Comparison of ENCODE assay signal across 12 mouse cellular contexts in genomic region chr9:83589680-83590467, GRCm38 (mm10). TPM values are rescaled to one million over a fixed set of nuclear protein-coding genes. Genes with fewer than 3 reads are reported as not detected.
DNase-seq lines count a peak whose midpoint lies in the region; ATAC-seq and TF ChIP-seq lines count a peak whose summit lies in the region.
"Had no signal": no experiment of that assay in that cellular context is flagged by ENCODE, and none has a peak within 500 bp of the region (broad histone marks: within the 10 kb centered on the region; RNA-seq: fewer than 3 reads in every experiment).

No protein-coding gene starts in this region.

- TF ChIP-seq CTCF in brain, embryonic 14.5 days (IDR thresholded peaks at IDR 0.05; ENCODE audit: borderline replicate concordance, extremely low read depth, insufficient read depth, insufficient read length): no peak
- no peak for TF ChIP-seq CTCF in stomach, postnatal 0 days (IDR thresholded peaks at IDR 0.05; ENCODE audit: low read depth)

- H3K4me2 ChIP-seq in embryonic facial prominence, embryonic 12.5 days (replicated peaks): no peak overlapping the region
- no peak overlapping the region for H3K4me2 ChIP-seq in hindbrain, embryonic 12.5 days (replicated peaks)
- no peak overlapping the region for H3K4me2 ChIP-seq in midbrain, embryonic 12.5 days (replicated peaks)
- H3K4me2 ChIP-seq in stomach, postnatal 0 days (replicated peaks; ENCODE audit: low read depth): no peak overlapping the region

- peak overlapping the region; percentile 19; the same call in 1 of the 2 replicates for H3K9ac ChIP-seq in embryonic facial prominence, embryonic 12.5 days
- H3K9ac ChIP-seq in hindbrain, embryonic 12.5 days: no peak overlapping the region
- H3K9ac ChIP-seq in midbrain, embryonic 12.5 days (replicated peaks): no peak overlapping the region
- no peak overlapping the region for H3K9ac ChIP-seq in stomach, postnatal 0 days (ENCODE audit: low read length)

- DNase-seq in embryonic facial prominence, embryonic 10.5 days (ENCODE audit: low spot score): no peak
- peak; percentile 71 for DNase-seq in brain, embryonic 14.5 days (ENCODE audit: low read depth)
- no peak for DNase-seq in stomach, postnatal 0 days (ENCODE audit: low spot score)
- DNase-seq in layer of hippocampus, postnatal 36 days: no peak
- DNase-seq: cerebellum, postnatal 36 days; kidney, postnatal 4 days; lung, adult 2 months; right cerebral cortex, postnatal 4 days had no signal

- H3K27ac ChIP-seq in embryonic facial prominence, embryonic 12.5 days: no peak overlapping the region
- no peak overlapping the region for H3K27ac ChIP-seq in embryonic facial prominence, embryonic 10.5 days (replicated peaks)
- H3K27ac ChIP-seq in hindbrain, embryonic 12.5 days: peak overlapping the region; percentile 2
- H3K27ac ChIP-seq in midbrain, embryonic 12.5 days (replicated peaks): peak overlapping the region; percentile 49
- no peak overlapping the region for H3K27ac ChIP-seq in stomach, postnatal 0 days (replicated peaks)

- WGBS in embryonic facial prominence, embryonic 12.5 days: 55% methylated on average over 14 of the region's 14 CpGs
- WGBS in embryonic facial prominence, embryonic 10.5 days: 68% methylated on average over 14 of the region's 14 CpGs
- 60% methylated on average over 14 of the region's 14 CpGs for WGBS in hindbrain, embryonic 12.5 days
- 51% methylated on average over 14 of the region's 14 CpGs for WGBS in midbrain, embryonic 12.5 days
- WGBS in stomach, postnatal 0 days: 49% methylated on average over 14 of the region's 14 CpGs

- H3K4me1 ChIP-seq in embryonic facial prominence, embryonic 12.5 days: peaks cover 5% of the 10 kb centered on the region; the same call in 1 of the 2 replicates
- H3K4me1 ChIP-seq in embryonic facial prominence, embryonic 10.5 days: peaks cover 8% of the 10 kb centered on the region
- peaks cover 7% of the 10 kb centered on the region; the same call in 1 of the 2 replicates for H3K4me1 ChIP-seq in hindbrain, embryonic 12.5 days
- peaks cover 11% of the 10 kb centered on the region for H3K4me1 ChIP-seq in midbrain, embryonic 12.5 days
- H3K4me1 ChIP-seq in stomach, postnatal 0 days (replicated peaks; ENCODE audit: control insufficient read depth, insufficient read depth): 0 out of 2 replicates have a peak, but pooled peaks cover 2% of the 10 kb centered on the region

- no peaks in the 10 kb centered on the region for H3K27me3 ChIP-seq in embryonic facial prominence, embryonic 12.5 days
- H3K27me3 ChIP-seq in embryonic facial prominence, embryonic 10.5 days (replicated peaks; ENCODE audit: low read depth, poor library complexity, severe bottlenecking): no peaks in the 10 kb centered on the region
- no peaks in the 10 kb centered on the region for H3K27me3 ChIP-seq in hindbrain, embryonic 12.5 days
- H3K27me3 ChIP-seq in midbrain, embryonic 12.5 days: no peaks in the 10 kb centered on the region
- no peaks in the 10 kb centered on the region for H3K27me3 ChIP-seq in stomach, postnatal 0 days (ENCODE audit: control insufficient read depth, insufficient read depth, low read length)

- TF ChIP-seq POLR2A in brain, embryonic 14.5 days (IDR thresholded peaks at IDR 0.05; ENCODE audit: borderline replicate concordance, extremely low read depth, insufficient read depth, insufficient read length, poor library complexity, severe bottlenecking): no peak

- H3K9me3 ChIP-seq in embryonic facial prominence, embryonic 12.5 days: no peaks in the 10 kb centered on the region
- no peaks in the 10 kb centered on the region for H3K9me3 ChIP-seq in embryonic facial prominence, embryonic 10.5 days
- no peaks in the 10 kb centered on the region for H3K9me3 ChIP-seq in hindbrain, embryonic 12.5 days (replicated peaks)
- no peaks in the 10 kb centered on the region for H3K9me3 ChIP-seq in midbrain, embryonic 12.5 days
- no peaks in the 10 kb centered on the region for H3K9me3 ChIP-seq in stomach, postnatal 0 days (ENCODE audit: control insufficient read depth, low read length)

- no peak overlapping the region for H3K4me3 ChIP-seq in embryonic facial prominence, embryonic 12.5 days
- H3K4me3 ChIP-seq in embryonic facial prominence, embryonic 10.5 days: no peak overlapping the region
- H3K4me3 ChIP-seq in hindbrain, embryonic 12.5 days: no peak overlapping the region
- H3K4me3 ChIP-seq in midbrain, embryonic 12.5 days: no peak overlapping the region
- H3K4me3 ChIP-seq in stomach, postnatal 0 days (ENCODE audit: low read depth, low read length): no peak overlapping the region

- H3K36me3 ChIP-seq in embryonic facial prominence, embryonic 12.5 days: no peaks in the 10 kb centered on the region
- no peaks in the 10 kb centered on the region for H3K36me3 ChIP-seq in embryonic facial prominence, embryonic 10.5 days (replicated peaks)
- H3K36me3 ChIP-seq in hindbrain, embryonic 12.5 days: no peaks in the 10 kb centered on the region
- H3K36me3 ChIP-seq in midbrain, embryonic 12.5 days: no peaks in the 10 kb centered on the region
- H3K36me3 ChIP-seq in stomach, postnatal 0 days (ENCODE audit: control insufficient read depth, insufficient read depth, low read length): no peaks in the 10 kb centered on the region

- ATAC-seq in embryonic facial prominence, embryonic 12.5 days (ENCODE audit: insufficient number of reproducible peaks, insufficient read depth, low FRiP score, low TSS enrichment): no peak
- peak; percentile 60; the same call in 1 of the 2 replicates for ATAC-seq in hindbrain, embryonic 12.5 days (ENCODE audit: low FRiP score)
- peak; percentile 49; the same call in 1 of the 2 replicates for ATAC-seq in midbrain, embryonic 12.5 days (ENCODE audit: low FRiP score, low read depth)
- no peak for ATAC-seq in stomach, postnatal 0 days (ENCODE audit: low FRiP score, low TSS enrichment)
- ATAC-seq in megakaryocyte, adult 5-6 weeks (ENCODE audit: poor library complexity, severe bottlenecking): no peak

- no peak for TF ChIP-seq EP300 in stomach, postnatal 0 days (optimal IDR thresholded peaks at IDR 0.05)

RNA-seq across cellular contexts. Expression of gene Sh3bgrl2, which starts 41.7 kb away (rescaled TPM):
- polyA plus RNA-seq in embryonic facial prominence, embryonic 12.5 days (2016; fragmentation: Nextera tagmentation; extraction: Ambion mirVana): 12.0 and 12.3 TPM in 2 replicates
- polyA plus RNA-seq in embryonic facial prominence, embryonic 10.5 days (2016; fragmentation: Nextera tagmentation; extraction: Ambion mirVana): 12.7 and 15.3 TPM in 2 replicates
- 8.6 and 9.3 TPM in 2 replicates for polyA plus RNA-seq in brain, embryonic 14.5 days (2012; rRNA removed)
- polyA plus RNA-seq in hindbrain, embryonic 12.5 days (2016; fragmentation: Nextera tagmentation; extraction: Ambion mirVana): 8.0 and 8.1 TPM in 2 replicates
- polyA plus RNA-seq in midbrain, embryonic 12.5 days (2016; fragmentation: Nextera tagmentation; extraction: Ambion mirVana): 6.6 and 10.9 TPM in 2 replicates
- 114 and 117 TPM in 2 replicates for polyA plus RNA-seq in stomach, postnatal 0 days (2015; fragmentation: Nextera tagmentation; extraction: Ambion mirVana)
- total RNA-seq in layer of hippocampus, postnatal 36 days (2021): 10 to 100 TPM; 26.8 to 28.1 TPM
- total RNA-seq in megakaryocyte, adult 5-6 weeks (2015): not detected in 2 replicates
- 0.11 TPM in 1 of 2 replicates, not detected in the other for total RNA-seq in megakaryocyte, adult 5-6 weeks (2017)

Comparison
In these comparisons a context has a peak if more than half of its experiments do, and no peak if none do; other contexts are left out.
1. ATAC-seq: peak in hindbrain, embryonic 12.5 days (single experiment) and midbrain, embryonic 12.5 days (single experiment); none in embryonic facial prominence, embryonic 12.5 days (single experiment), stomach, postnatal 0 days (single experiment) and megakaryocyte, adult 5-6 weeks (single experiment).
2. H3K27ac ChIP-seq: peak in hindbrain, embryonic 12.5 days (single experiment) and midbrain, embryonic 12.5 days (single experiment); none in embryonic facial prominence, embryonic 12.5 days (single experiment), embryonic facial prominence, embryonic 10.5 days (single experiment) and stomach, postnatal 0 days (single experiment).